ENCODE assay signal across 21 mouse cellular contexts in genomic region chr1:51536076-51536475, GRCm38 (mm10). TPM values are rescaled to one million over a fixed set of nuclear protein-coding genes. Genes with fewer than 3 reads are reported as not detected.
DNase-seq lines count a peak whose midpoint lies in the region; TF ChIP-seq lines count a peak whose summit lies in the region.
"Had no signal": no experiment of that assay in that cellular context is flagged by ENCODE, and none has a peak within 500 bp of the region (broad histone marks: within the 10 kb centered on the region; RNA-seq: fewer than 3 reads in every experiment).

No protein-coding gene starts in this region.

- H3K4me3 ChIP-seq in ES-Bruce4 (ENCODE audit: low read depth, low read length) (no peak overlapping the region), ES-E14 (ENCODE audit: insufficient read depth in 1 of 2, low read depth in 1 of 2, low read length in 2 of 2, poor library complexity in 1 of 2, severe bottlenecking in 1 of 2) (no peak overlapping the region)
- H3K4me3 ChIP-seq in gastrocnemius, adult 2 months: no peak overlapping the region
- H3K4me3 ChIP-seq: embryonic facial prominence, embryonic 10.5 days; embryonic facial prominence, embryonic 12.5 days; forebrain, embryonic 13.5 days; forebrain, embryonic 15.5 days had no signal

- H3K27ac ChIP-seq in ES-Bruce4 (ENCODE audit: insufficient read depth, low read length) (peak overlapping the region; percentile 95), ES-E14 (ENCODE audit: insufficient read depth, low read depth, low read length, poor library complexity, severe bottlenecking) (peak overlapping the region; percentile 58; the same call in 1 of the 2 replicates)
- H3K27ac ChIP-seq in gastrocnemius, adult 2 months: no peak overlapping the region
- H3K27ac ChIP-seq: embryonic facial prominence, embryonic 10.5 days; embryonic facial prominence, embryonic 12.5 days; forebrain, embryonic 13.5 days; forebrain, embryonic 15.5 days had no signal

- no peak for TF ChIP-seq EP300 in ES-Bruce4 (IDR thresholded peaks at IDR 0.05; ENCODE audit: insufficient read depth, low read depth, low read length)

- TF ChIP-seq POLR2A in ES-Bruce4 (IDR thresholded peaks at IDR 0.05; ENCODE audit: insufficient read depth, low read length): no peak

- H3K4me1 ChIP-seq in ES-Bruce4 (ENCODE audit: control insufficient read depth, insufficient read depth, low read length) (peaks cover 2% of the 10 kb centered on the region), ES-E14 (ENCODE audit: control insufficient read depth in 2 of 2, insufficient read depth in 2 of 2, low read length in 2 of 2, poor library complexity in 1 of 2) (peaks cover 4 to 6% of the 10 kb centered on the region in 2 experiments)
- H3K4me1 ChIP-seq: embryonic facial prominence, embryonic 12.5 days; forebrain, embryonic 13.5 days; forebrain, embryonic 15.5 days had no signal

- no peaks in the 10 kb centered on the region for H3K27me3 ChIP-seq in ES-Bruce4 (ENCODE audit: control insufficient read depth, insufficient read depth, low read length, poor library complexity, severe bottlenecking)
- H3K27me3 ChIP-seq: CH12.LX; embryonic facial prominence, embryonic 12.5 days; forebrain, embryonic 13.5 days; forebrain, embryonic 15.5 days had no signal

- TF ChIP-seq CTCF in ES-Bruce4 (IDR thresholded peaks at IDR 0.05; ENCODE audit: low read depth, low read length): no peak
- TF ChIP-seq CTCF in gastrocnemius, adult 2 months (IDR thresholded peaks at IDR 0.05): no peak

- H3K9ac ChIP-seq in ES-Bruce4 (ENCODE audit: low read depth, poor library complexity, severe bottlenecking) (no peak overlapping the region), ES-E14 (ENCODE audit: insufficient read depth, low read depth, low read length, poor library complexity, severe bottlenecking) (no peak overlapping the region)
- H3K9ac ChIP-seq: embryonic facial prominence, embryonic 12.5 days; forebrain, embryonic 13.5 days; forebrain, embryonic 15.5 days; forebrain, postnatal 0 days had no signal

- intact Hi-C loops in gastrocnemius, adult 2 months (cut with DNase I): no loop called here

- DNase-seq in ES-E14 (ENCODE audit: low read depth, low spot score) (peak; percentile 47), WW6 (ENCODE audit: low read depth, low spot score) (peak; percentile 1)
- DNase-seq in induced T-regulatory cell, adult 2 months (ENCODE audit: low read depth): peak; percentile 21
- no peak for DNase-seq in gastrocnemius, adult 2 months
- no peak for DNase-seq in adrenal gland, postnatal 25 days
- no peak for DNase-seq in cerebellum, adult 8-10 months
- DNase-seq: adrenal gland, adult 8-10 months; adrenal gland, postnatal 14 days; B cell, adult 2 months; cerebellum, adult 11 months; cerebellum, adult 18-20 months; cerebellum, adult 9-10 months; cerebellum, postnatal 10 days; cerebellum, postnatal 25 days; forebrain, postnatal 0 days had no signal

- in situ Hi-C loops in ES-E14 (cut with MboI; ENCODE audit: low sequenced_read_pairs in 2 of 2, unreplicated experiment in 2 of 2): no loop called here

- H3K9me3 ChIP-seq in ES-Bruce4 (replicated peaks; ENCODE audit: control insufficient read depth, insufficient read depth, low read length, poor library complexity, severe bottlenecking) (no peaks in the 10 kb centered on the region), ES-E14 (ENCODE audit: control insufficient read depth, insufficient read depth, low read depth, low read length) (no peaks in the 10 kb centered on the region)
- H3K9me3 ChIP-seq: embryonic facial prominence, embryonic 10.5 days; embryonic facial prominence, embryonic 12.5 days; forebrain, embryonic 13.5 days; forebrain, embryonic 15.5 days had no signal

- H3K36me3 ChIP-seq in ES-Bruce4 (ENCODE audit: control insufficient read depth, insufficient read depth, low read length, poor library complexity, severe bottlenecking): no peaks in the 10 kb centered on the region
- H3K36me3 ChIP-seq in ES-E14 (ENCODE audit: control insufficient read depth, insufficient read depth, low read length, poor library complexity, severe bottlenecking): no peaks in the 10 kb centered on the region
- H3K36me3 ChIP-seq: embryonic facial prominence, embryonic 10.5 days; embryonic facial prominence, embryonic 12.5 days; forebrain, embryonic 15.5 days had no signal

TF ChIP-seq in ES-E14, 5 proteins besides CTCF, POLR2A, EP300 and RAD21:
- TF ChIP-seq CHD2 (IDR thresholded peaks at IDR 0.05; ENCODE audit: low read depth, low read length) (peak; percentile 12; the same call in 1 of the 2 replicates), ZNF384 (IDR thresholded peaks at IDR 0.05; ENCODE audit: low read depth, low read length) (no peak)
TF ChIP-seq in ES-E14: peak in this region for 1.

RNA-seq across cellular contexts. Expression of gene Nabp1, which starts 57.9 kb away (rescaled TPM):
- polyA plus RNA-seq in ES-Bruce4 (2011; ENCODE audit: insufficient read depth, insufficient read length, low read depth, missing spikeins): 126 and 145 TPM in 2 replicates
- 44.8 and 64.9 TPM in 2 replicates for total RNA-seq in ES-E14 (2012; rRNA removed)
- total RNA-seq in gastrocnemius, adult 2 months (2021): 10 to 100 TPM; 13.0 to 22.2 TPM
- total RNA-seq in adrenal gland, postnatal 25 days (2021): 52.0 and 72.5 TPM in 2 replicates

Comparison
In these comparisons a context has a peak if more than half of its experiments do, and no peak if none do; other contexts are left out.
1. DNase-seq: peak in ES-E14 (single experiment), WW6 (single experiment) and induced T-regulatory cell, adult 2 months (single experiment); none in gastrocnemius, adult 2 months (single experiment), adrenal gland, postnatal 25 days (single experiment) and cerebellum, adult 8-10 months (single experiment).